Mouse (Mus musculus) midbrain, embryonic 11.5 days (tissue): Measurements from ENCODE around the gene 1600014C23Rik. TPM values are rescaled to one million over a fixed set of nuclear protein-coding genes. Genes with fewer than 3 reads are reported as not detected.

Experiments
- ATAC-seq: fragments of 200-750 bp; cut with Nextera tagmentation; 2 replicates; pipeline ENCODE4 v1.8.0; 2017; ENCODE audit warnings: moderate TSS enrichment, moderate library complexity; ENCODE audit not compliant: low FRiP score
- DNase-seq: peaks from one replicate; pipeline ENCODE4 v3.0.0; 2015; ENCODE audit warnings: low spot score; ENCODE audit errors: missing footprints
- H3K27ac ChIP-seq: fragments of 300-500 bp; sonication (generic); 2 replicates; pipeline ENCODE4 v1.5.1; 2014; ENCODE audit warnings: low read depth, low read length
- H3K27me3 ChIP-seq: fragments of 300-500 bp; sonication (generic); 2 replicates; pipeline ENCODE4 v1.6.1; 2014; ENCODE audit warnings: mild to moderate bottlenecking, low read length, moderate library complexity, mixed read lengths; ENCODE audit not compliant: control insufficient read depth, insufficient read depth
- H3K36me3 ChIP-seq: fragments of 300-500 bp; sonication (generic); 2 replicates; pipeline ENCODE4 v1.6.1; 2014; ENCODE audit warnings: mild to moderate bottlenecking, low read length, moderate library complexity, mixed read lengths; ENCODE audit not compliant: control insufficient read depth, insufficient read depth
- H3K4me1 ChIP-seq: fragments of 300-500 bp; sonication (generic); 2 replicates; pipeline ENCODE4 v1.6.1; 2014; ENCODE audit warnings: low read length; ENCODE audit not compliant: control insufficient read depth, insufficient read depth
- H3K4me2 ChIP-seq: fragments of 300-500 bp; sonication (generic); 2 replicates; pipeline ENCODE4 v1.6.1; 2014; ENCODE audit warnings: mild to moderate bottlenecking, moderate library complexity
- H3K4me3 ChIP-seq: fragments of 300-500 bp; sonication (generic); 2 replicates; pipeline ENCODE4 v1.5.1; 2014; ENCODE audit warnings: low read depth, low read length
- H3K9ac ChIP-seq: fragments of 300-500 bp; sonication (generic); 2 replicates; pipeline ENCODE4 v1.6.1; 2014; ENCODE audit warnings: low read length
- H3K9me3 ChIP-seq: fragments of 300-500 bp; sonication (generic); 2 replicates; pipeline ENCODE4 v1.6.1; 2016; ENCODE audit warnings: low read length; ENCODE audit not compliant: control insufficient read depth
- WGBS: fragments of 180-500 bp; shearing (Covaris S2); extraction: QIAGEN DNeasy Blood & Tissue Kit; methylation state at CpG from one replicate; pipeline ENCODE4 v1.1.7; 2014; 5-methylcytosine and 5-hydroxymethylcytosine counted together
- polyA plus RNA-seq: library from polyadenylated mRNA; unstranded; fragments of >200 nt; fragmentation: Nextera tagmentation; extraction: Ambion mirVana; gene quantifications from 2 replicates; pipeline ENCODE4 v1.2.1, GENCODE M21; 2014

Gene 1600014C23Rik
- polyA plus RNA-seq: 0.48 TPM in 1 of 2 replicates, not detected in the other

- 1% methylated on average over 28 of the region's 41 CpGs for WGBS
- Histone ChIP-seq H3K9ac (peak within 1 kb of the TSS; percentile 71), H3K4me1 (peaks cover 32% of the 10 kb centered on the region), H3K27ac (no peak within 1 kb of the TSS), H3K9me3 (no peaks in the 10 kb centered on the region), H3K36me3 (no peaks in the 10 kb centered on the region), H3K27me3 (peaks cover 13% of the 10 kb centered on the region), H3K4me2 (peak within 1 kb of the TSS; percentile 63), H3K4me3 (peak within 1 kb of the TSS; percentile 28)
- DNase-seq (peak; percentile 95), ATAC-seq (no peak)
These were observed at the start of gene 1600014C23Rik for GRCm38 (mm10) chr17:45733735-45734301. Gene 1600014C23Rik (minus strand): TSS chr17:45733844.

- Histone ChIP-seq H3K27me3 (no peaks in the 10 kb centered on the region), H3K4me3 (no peak overlapping the region), H3K4me1 (no peaks in the 10 kb centered on the region), H3K36me3 (no peaks in the 10 kb centered on the region), H3K9ac (no peak overlapping the region), H3K4me2 (no peak overlapping the region), H3K9me3 (no peaks in the 10 kb centered on the region), H3K27ac (no peak overlapping the region)
- ATAC-seq (no peak), DNase-seq (no peak)
- 95% methylated on average over 4 of the region's 4 CpGs for WGBS
These were observed 44.8 kb upstream of the 1600014C23Rik start for GRCm38 (mm10) chr17:45778446-45778845.

GRCm38 (mm10) chr17:45777431-45777830 is 43.8 kb upstream of the 1600014C23Rik start:
- ATAC-seq (no peak), DNase-seq (no peak)
- H3K4me3 ChIP-seq: no peak overlapping the region
- H3K27ac ChIP-seq: no peak overlapping the region
- H3K9ac ChIP-seq: no peak overlapping the region
- H3K27me3 ChIP-seq: no peaks in the 10 kb centered on the region
- no peaks in the 10 kb centered on the region for H3K36me3 ChIP-seq
- H3K4me1 ChIP-seq: no peaks in the 10 kb centered on the region
- no peak overlapping the region for H3K4me2 ChIP-seq
- 82% methylated on average over 6 of the region's 6 CpGs for WGBS
- H3K9me3 ChIP-seq: no peaks in the 10 kb centered on the region

GRCm38 (mm10) chr17:45776185-45776584 is 42.5 kb upstream of the 1600014C23Rik start:
- Histone ChIP-seq H3K36me3 (no peaks in the 10 kb centered on the region), H3K27me3 (no peaks in the 10 kb centered on the region), H3K4me3 (no peak overlapping the region), H3K4me2 (no peak overlapping the region), H3K4me1 (no peaks in the 10 kb centered on the region), H3K9me3 (no peaks in the 10 kb centered on the region), H3K9ac (no peak overlapping the region), H3K27ac (no peak overlapping the region)
- ATAC-seq (no peak), DNase-seq (no peak)
- 97% methylated on average over 8 of the region's 8 CpGs for WGBS

- 0 out of 2 replicates have a peak, but pooled peaks cover 2% of the 10 kb centered on the region for H3K4me1 ChIP-seq
- no peaks in the 10 kb centered on the region for H3K27me3 ChIP-seq
- no peak overlapping the region for H3K27ac ChIP-seq
- H3K9ac ChIP-seq: no peak overlapping the region
- H3K9me3 ChIP-seq: no peaks in the 10 kb centered on the region
- 90% methylated on average over 9 of the region's 9 CpGs for WGBS
- H3K4me2 ChIP-seq: no peak overlapping the region
- H3K4me3 ChIP-seq: no peak overlapping the region
- DNase-seq (no peak), ATAC-seq (no peak)
- H3K36me3 ChIP-seq: no peaks in the 10 kb centered on the region
These were observed 41.8 kb upstream of the 1600014C23Rik start for GRCm38 (mm10) chr17:45775468-45775867.

- 77% methylated on average over 3 of the region's 3 CpGs for WGBS
These were observed 38.9 kb upstream of the 1600014C23Rik start for GRCm38 (mm10) chr17:45772566-45772965.

GRCm38 (mm10) chr17:45772096-45772495 is 38.5 kb upstream of the 1600014C23Rik start:
- ATAC-seq: no peak
- H3K4me1 ChIP-seq: peaks cover 5% of the 10 kb centered on the region; the same call in 1 of the 2 replicates
- WGBS: 86% methylated on average over 8 of the region's 8 CpGs

More at GRCm38 (mm10) chr17:45772566-45772965, 38.9 kb upstream of the 1600014C23Rik start:
- Histone ChIP-seq H3K36me3 (no peaks in the 10 kb centered on the region), H3K4me3 (no peak overlapping the region), H3K9ac (no peak overlapping the region), H3K27me3 (no peaks in the 10 kb centered on the region), H3K27ac (no peak overlapping the region), H3K9me3 (no peaks in the 10 kb centered on the region), H3K4me1 (0 out of 2 replicates have a peak, but pooled peaks cover 2% of the 10 kb centered on the region), H3K4me2 (no peak overlapping the region)
- DNase-seq (no peak), ATAC-seq (no peak)

GRCm38 (mm10) chr17:45770441-45770840 is 36.8 kb upstream of the 1600014C23Rik start:
- Histone ChIP-seq H3K27ac (no peak overlapping the region), H3K36me3 (no peaks in the 10 kb centered on the region), H3K9me3 (no peaks in the 10 kb centered on the region), H3K27me3 (no peaks in the 10 kb centered on the region), H3K4me1 (peaks cover 15% of the 10 kb centered on the region), H3K9ac (no peak overlapping the region), H3K4me3 (no peak overlapping the region), H3K4me2 (no peak overlapping the region)
- no peak for ATAC-seq
- DNase-seq: no peak
- 37% methylated on average over 6 of the region's 6 CpGs for WGBS

More at GRCm38 (mm10) chr17:45772096-45772495, 38.5 kb upstream of the 1600014C23Rik start:
- H3K27ac ChIP-seq: no peak overlapping the region
- H3K27me3 ChIP-seq: no peaks in the 10 kb centered on the region
- no peak overlapping the region for H3K4me2 ChIP-seq
- no peak overlapping the region for H3K9ac ChIP-seq
- no peaks in the 10 kb centered on the region for H3K9me3 ChIP-seq
- no peak for DNase-seq
- no peaks in the 10 kb centered on the region for H3K36me3 ChIP-seq
- no peak overlapping the region for H3K4me3 ChIP-seq

GRCm38 (mm10) chr17:45769821-45770220 is 36.2 kb upstream of the 1600014C23Rik start:
- no peak overlapping the region for H3K4me3 ChIP-seq
- no peaks in the 10 kb centered on the region for H3K9me3 ChIP-seq
- no peak for ATAC-seq
- peaks cover 15% of the 10 kb centered on the region for H3K4me1 ChIP-seq
- H3K36me3 ChIP-seq: no peaks in the 10 kb centered on the region
- no peak overlapping the region for H3K9ac ChIP-seq
- H3K27me3 ChIP-seq: no peaks in the 10 kb centered on the region
- no peak overlapping the region for H3K4me2 ChIP-seq
- no peak overlapping the region for H3K27ac ChIP-seq
- DNase-seq: no peak
- WGBS: 75% methylated on average over 6 of the region's 6 CpGs
